Mouse (Mus musculus): ENCODE measurements around the gene Gsg1.

Gsg1 gene

GRCm38 (mm10) chr6:135205802-135206201 is 48.3 kb downstream of the Gsg1 start:
- no peak for DNase-seq (ENCODE audit: low spot score)

- no peak for DNase-seq (ENCODE audit: low spot score)
Measured at GRCm38 (mm10) chr6:135204869-135205268, 49.3 kb downstream of the Gsg1 start.

GRCm38 (mm10) chr6:135203737-135204136 is 50.4 kb downstream of the Gsg1 start:
- no peak for DNase-seq (ENCODE audit: low spot score)

GRCm38 (mm10) chr6:135202668-135203067 is 51.5 kb downstream of the Gsg1 start:
- no peak for DNase-seq (ENCODE audit: low spot score)

- DNase-seq (ENCODE audit: low spot score) = no peak
Measured at GRCm38 (mm10) chr6:135200122-135200957, 53.8 kb downstream of the Gsg1 start.

- DNase-seq (ENCODE audit: low spot score) = no peak
Measured at GRCm38 (mm10) chr6:135198726-135199125, 55.4 kb downstream of the Gsg1 start.

- DNase-seq (ENCODE audit: low spot score) = peak; percentile 78
Measured at GRCm38 (mm10) chr6:135197921-135198532, 56.1 kb downstream of the Gsg1 start, which contains the start of the genes Fam234b and Hebp1. TSS of gene Fam234b (plus strand) at chr6:135197977. TSS of gene Hebp1 (minus strand) at chr6:135198022.

- DNase-seq (ENCODE audit: low spot score) = peak; percentile 15
Measured at GRCm38 (mm10) chr6:135197446-135197845, 56.7 kb downstream of the Gsg1 start.

GRCm38 (mm10) chr6:135196707-135197106 is 57.4 kb downstream of the Gsg1 start:
- DNase-seq (ENCODE audit: low spot score) = no peak

GRCm38 (mm10) chr6:135194907-135195306 is 59.2 kb downstream of the Gsg1 start:
- DNase-seq (ENCODE audit: low spot score) = no peak

- peak; percentile 31 for DNase-seq (ENCODE audit: low spot score)
Measured at GRCm38 (mm10) chr6:135193733-135194132, 60.4 kb downstream of the Gsg1 start.

- no peak for DNase-seq (ENCODE audit: low spot score)
Measured at GRCm38 (mm10) chr6:135192993-135193392, 61.2 kb downstream of the Gsg1 start.

- DNase-seq (ENCODE audit: low spot score) = no peak
Measured at GRCm38 (mm10) chr6:135191906-135192305, 62.2 kb downstream of the Gsg1 start.

- no peak for DNase-seq (ENCODE audit: low spot score)
Measured at GRCm38 (mm10) chr6:135190122-135190521, 64.0 kb downstream of the Gsg1 start.

- DNase-seq (ENCODE audit: low spot score) = no peak
Measured at GRCm38 (mm10) chr6:135188629-135189028, 65.5 kb downstream of the Gsg1 start.
